ENCODE assay signal across 13 mouse cellular contexts in genomic region chr17:71981177-71981576, GRCm38 (mm10).
DNase-seq lines count a peak whose midpoint lies in the region; ATAC-seq lines count a peak whose summit lies in the region.
"Had no signal": no experiment of that assay in that cellular context is flagged by ENCODE, and none has a peak within 500 bp of the region (broad histone marks: within the 10 kb centered on the region; RNA-seq: fewer than 3 reads in every experiment).

No protein-coding gene starts in this region.

- no peaks in the 10 kb centered on the region for H3K36me3 ChIP-seq in kidney, embryonic 15.5 days
- H3K36me3 ChIP-seq in forebrain, embryonic 14.5 days (ENCODE audit: control insufficient read depth, insufficient read depth, low read length), result no peaks in the 10 kb centered on the region
- no peaks in the 10 kb centered on the region for H3K36me3 ChIP-seq in limb, embryonic 13.5 days
- H3K36me3 ChIP-seq in neural tube, embryonic 13.5 days, result no peaks in the 10 kb centered on the region
- H3K36me3 ChIP-seq: G1E had no signal

- peak overlapping the region; percentile 50; the same call in 1 of the 2 replicates for H3K27ac ChIP-seq in kidney, embryonic 15.5 days
- H3K27ac ChIP-seq in forebrain, embryonic 14.5 days (ENCODE audit: low read depth, low read length), result peak overlapping the region; percentile 60
- H3K27ac ChIP-seq in limb, embryonic 13.5 days, result peak overlapping the region; percentile 79
- H3K27ac ChIP-seq in neural tube, embryonic 13.5 days (replicated peaks), result peak overlapping the region; percentile 69
- H3K27ac ChIP-seq: heart, adult 2 months had no signal

- 77% methylated on average over 4 of the region's 4 CpGs for WGBS in kidney, embryonic 15.5 days
- WGBS in forebrain, embryonic 14.5 days, result 30% methylated on average over 4 of the region's 4 CpGs
- 51% methylated on average over 4 of the region's 4 CpGs for WGBS in limb, embryonic 13.5 days
- 51% methylated on average over 4 of the region's 4 CpGs for WGBS in neural tube, embryonic 13.5 days

- DNase-seq in kidney, adult 8-10 months, result no peak
- no peak for DNase-seq in forebrain, embryonic 14.5 days (ENCODE audit: low spot score)
- DNase-seq in retina, postnatal 1 day, result no peak
- no peak for DNase-seq in embryo, embryonic 10.5 days (ENCODE audit: low spot score)
- no peak for DNase-seq in thymus, adult 18-20 months
- DNase-seq: adrenal gland, postnatal 36 days; cerebellum, adult 11-12 months; liver, postnatal 0 days had no signal

- no peak overlapping the region for H3K4me2 ChIP-seq in kidney, embryonic 15.5 days
- no peak overlapping the region for H3K4me2 ChIP-seq in forebrain, embryonic 14.5 days (ENCODE audit: low read length)
- no peak overlapping the region for H3K4me2 ChIP-seq in limb, embryonic 13.5 days (replicated peaks)
- H3K4me2 ChIP-seq in neural tube, embryonic 13.5 days, result no peak overlapping the region

- no peaks in the 10 kb centered on the region for H3K9me3 ChIP-seq in kidney, embryonic 15.5 days (replicated peaks)
- H3K9me3 ChIP-seq in forebrain, embryonic 14.5 days (replicated peaks; ENCODE audit: control insufficient read depth, low read length), result no peaks in the 10 kb centered on the region
- H3K9me3 ChIP-seq in limb, embryonic 13.5 days, result no peaks in the 10 kb centered on the region
- no peaks in the 10 kb centered on the region for H3K9me3 ChIP-seq in neural tube, embryonic 13.5 days

- H3K27me3 ChIP-seq in kidney, embryonic 15.5 days, result no peaks in the 10 kb centered on the region
- H3K27me3 ChIP-seq in forebrain, embryonic 14.5 days (replicated peaks; ENCODE audit: control insufficient read depth, insufficient read depth, low read length), result no peaks in the 10 kb centered on the region
- H3K27me3 ChIP-seq in limb, embryonic 13.5 days, result no peaks in the 10 kb centered on the region
- no peaks in the 10 kb centered on the region for H3K27me3 ChIP-seq in neural tube, embryonic 13.5 days

- no peak overlapping the region for H3K4me3 ChIP-seq in kidney, embryonic 15.5 days (replicated peaks)
- no peak overlapping the region for H3K4me3 ChIP-seq in forebrain, embryonic 14.5 days (ENCODE audit: low read depth, low read length)
- no peak overlapping the region for H3K4me3 ChIP-seq in limb, embryonic 13.5 days
- H3K4me3 ChIP-seq in neural tube, embryonic 13.5 days, result no peak overlapping the region
- H3K4me3 ChIP-seq: heart, adult 2 months had no signal

- H3K9ac ChIP-seq in kidney, embryonic 15.5 days, result no peak overlapping the region
- H3K9ac ChIP-seq in forebrain, embryonic 14.5 days (ENCODE audit: low read length), result no peak overlapping the region
- no peak overlapping the region for H3K9ac ChIP-seq in limb, embryonic 13.5 days
- H3K9ac ChIP-seq in neural tube, embryonic 13.5 days, result no peak overlapping the region
- H3K9ac ChIP-seq: liver, postnatal 0 days had no signal

- no peak for ATAC-seq in kidney, embryonic 15.5 days (replicated peaks; ENCODE audit: low FRiP score)
- ATAC-seq in forebrain, embryonic 14.5 days, result peak; percentile 60
- peak; percentile 46; the same call in 1 of the 2 replicates for ATAC-seq in limb, embryonic 13.5 days (ENCODE audit: low FRiP score, low read depth)
- peak; percentile 30; the same call in 1 of the 2 replicates for ATAC-seq in neural tube, embryonic 13.5 days (ENCODE audit: low read depth)
- ATAC-seq: liver, postnatal 0 days had no signal

- peaks cover 21% of the 10 kb centered on the region for H3K4me1 ChIP-seq in kidney, embryonic 15.5 days
- peaks cover 26% of the 10 kb centered on the region for H3K4me1 ChIP-seq in forebrain, embryonic 14.5 days (ENCODE audit: control insufficient read depth, insufficient read depth, low read length)
- peaks cover 25% of the 10 kb centered on the region for H3K4me1 ChIP-seq in limb, embryonic 13.5 days
- peaks cover 29% of the 10 kb centered on the region for H3K4me1 ChIP-seq in neural tube, embryonic 13.5 days (replicated peaks)
